Mouse (Mus musculus) heart, adult 2 months (tissue): ENCODE data around the gene Ccdc151. TPM values are rescaled to one million over a fixed set of nuclear protein-coding genes. Genes with fewer than 3 reads are reported as not detected.

Experiments used
- DNase-seq, 2 experiments: peaks; one replicate each; pipeline ENCODE4 v3.0.0; 2021
- H3K27ac ChIP-seq: fragments of 200-600 bp; 2 replicates; pipeline ENCODE4 v1.8.1; 2022
- H3K27me3 ChIP-seq: fragments of 200-500 bp; 2 replicates; pipeline ENCODE4 v1.6.1; 2012; ENCODE audit warnings: mild to moderate bottlenecking, low read length, inconsistent platforms, mixed read lengths; ENCODE audit not compliant: control insufficient read depth, insufficient read depth
- H3K36me3 ChIP-seq: fragments of 200-500 bp; 2 replicates; pipeline ENCODE4 v1.6.1; 2012; ENCODE audit warnings: low read length, inconsistent platforms; ENCODE audit not compliant: control insufficient read depth, insufficient read depth
- H3K4me1 ChIP-seq: fragments of 200-500 bp; 2 replicates; pipeline ENCODE4 v1.6.1; 2011; ENCODE audit warnings: low read length; ENCODE audit not compliant: control insufficient read depth, insufficient read depth
- H3K4me3 ChIP-seq: fragments of 200-600 bp; 2 replicates; pipeline ENCODE4 v1.8.1; 2022
- H3K79me2 ChIP-seq: fragments of 200-500 bp; replicated peaks from 2 replicates; pipeline ENCODE4 v1.6.1; 2012; ENCODE audit warnings: mild to moderate bottlenecking, inconsistent platforms, low read length, moderate library complexity, mixed read lengths; ENCODE audit not compliant: control insufficient read depth, insufficient read depth
- H3K9ac ChIP-seq: fragments of 200-500 bp; 2 replicates; pipeline ENCODE4 v1.6.1; 2012; ENCODE audit warnings: low read depth, mild to moderate bottlenecking, control low read depth, inconsistent platforms, low read length, mixed read lengths
- CTCF ChIP-seq: fragments of 200-600 bp; IDR thresholded peaks from 2 replicates; pipeline ENCODE4 v1.8.1; 2022; ENCODE audit warnings: antibody characterized with exemption, mild to moderate bottlenecking, moderate library complexity
- EP300 ChIP-seq: fragments of 200-500 bp; IDR thresholded peaks from 2 replicates; pipeline ENCODE4 v1.6.1; 2011; ENCODE audit warnings: low read depth, low read length, control low read depth; ENCODE audit not compliant: insufficient read depth
- POLR2A ChIP-seq: fragments of 200-500 bp; IDR thresholded peaks from 2 replicates; pipeline ENCODE4 v1.6.1; 2011; ENCODE audit warnings: mild to moderate bottlenecking, low read depth, low read length, control low read depth; ENCODE audit not compliant: insufficient read depth
- WGBS: fragments of 180-500 bp; shearing (Covaris S2); methylation state at CpG from one replicate; pipeline ENCODE4 v1.1.7; 2018; 5-methylcytosine and 5-hydroxymethylcytosine counted together
- intact Hi-C: fragments of 180-260 bp; cut with DNase I; formaldehyde crosslinking; loops from one replicate; pipeline ENCODE4 v1.15.1; 2025
- polyA plus RNA-seq: library from polyadenylated mRNA; depleted of rRNA; stranded (reverse); fragments of >200 nt; gene quantifications from 2 replicates; pipeline ENCODE4 v1.2.3, GENCODE M21; 2012
- total RNA-seq, 2 experiments: library from RNA; stranded (reverse); gene quantifications; 2 replicates each; pipeline ENCODE4 v1.2.3; 2021

Ccdc151 gene
- total and polyA plus RNA-seq, 3 experiments: 0.09 to 0.21 TPM; not detected in 1

- intact Hi-C loops: no loop called here
- peaks cover 2% of the 10 kb centered on the region; the same call in 1 of the 2 replicates for H3K27me3 ChIP-seq
- TF ChIP-seq POLR2A (no peak), CTCF (0 out of 2 replicates have a peak, but pooled peaks have one; percentile 20)
Observed at GRCm38 (mm10) chr9:21951977-21952376, 50.5 kb downstream of the Ccdc151 start.

GRCm38 (mm10) chr9:21950322-21950721 lies 52.1 kb downstream of the Ccdc151 start:
- peaks cover 2% of the 10 kb centered on the region; the same call in 1 of the 2 replicates for H3K27me3 ChIP-seq
- DNase-seq: peak; percentile 57 to 87
- H3K4me1 ChIP-seq: no peaks in the 10 kb centered on the region
- no peak overlapping the region for H3K27ac ChIP-seq
- H3K36me3 ChIP-seq: no peaks in the 10 kb centered on the region
- no peak overlapping the region for H3K9ac ChIP-seq
- H3K79me2 ChIP-seq: no peaks in the 10 kb centered on the region
- H3K4me3 ChIP-seq: no peak overlapping the region
- TF ChIP-seq EP300 (peak; percentile 84; the same call in 1 of the 2 replicates), CTCF (no peak)
- 15% methylated on average over 11 of the region's 11 CpGs for WGBS
- intact Hi-C loops: no loop called here

More at GRCm38 (mm10) chr9:21951977-21952376, 50.5 kb downstream of the Ccdc151 start:
- H3K4me1 ChIP-seq: no peaks in the 10 kb centered on the region
- no peak for DNase-seq
- no peaks in the 10 kb centered on the region for H3K79me2 ChIP-seq
- WGBS: 73% methylated on average over 3 of the region's 3 CpGs
- H3K4me3 ChIP-seq: no peak overlapping the region
- no peak overlapping the region for H3K9ac ChIP-seq
- no peak overlapping the region for H3K27ac ChIP-seq
- H3K36me3 ChIP-seq: no peaks in the 10 kb centered on the region

GRCm38 (mm10) chr9:21948790-21949189 lies 53.6 kb downstream of the Ccdc151 start:
- Histone ChIP-seq H3K36me3 (no peaks in the 10 kb centered on the region), H3K27ac (no peak overlapping the region), H3K4me3 (no peak overlapping the region), H3K9ac (no peak overlapping the region), H3K4me1 (no peaks in the 10 kb centered on the region), H3K79me2 (no peaks in the 10 kb centered on the region), H3K27me3 (peaks cover 2% of the 10 kb centered on the region; the same call in 1 of the 2 replicates)
- TF ChIP-seq POLR2A: no peak
- no peak for TF ChIP-seq CTCF
- TF ChIP-seq EP300: no peak
- intact Hi-C loops: no loop called here
- no peak for DNase-seq
- WGBS: 63% methylated on average over 6 of the region's 6 CpGs

- TF ChIP-seq POLR2A: no peak
- no peak for TF ChIP-seq CTCF
- no peak for TF ChIP-seq EP300
- intact Hi-C loops: no loop called here
- no peak for DNase-seq
- H3K4me1 ChIP-seq: no peaks in the 10 kb centered on the region
- no peaks in the 10 kb centered on the region for H3K36me3 ChIP-seq
- no peak overlapping the region for H3K27ac ChIP-seq
- H3K4me3 ChIP-seq: no peak overlapping the region
- no peak overlapping the region for H3K9ac ChIP-seq
- H3K27me3 ChIP-seq: peaks cover 5% of the 10 kb centered on the region
- 46% methylated on average over 8 of the region's 8 CpGs for WGBS
- no peaks in the 10 kb centered on the region for H3K79me2 ChIP-seq
Observed at GRCm38 (mm10) chr9:21948146-21948545, 54.3 kb downstream of the Ccdc151 start.

- Histone ChIP-seq H3K4me1 (no peaks in the 10 kb centered on the region), H3K27me3 (peaks cover 5% of the 10 kb centered on the region), H3K79me2 (no peaks in the 10 kb centered on the region), H3K9ac (no peak overlapping the region), H3K36me3 (no peaks in the 10 kb centered on the region), H3K4me3 (no peak overlapping the region), H3K27ac (no peak overlapping the region)
- 8% methylated on average over 28 of the region's 28 CpGs for WGBS
- TF ChIP-seq POLR2A (no peak), EP300 (no peak), CTCF (no peak)
- intact Hi-C loops: no loop called here
- DNase-seq: no peak
Observed at GRCm38 (mm10) chr9:21947540-21948130, 54.8 kb downstream of the Ccdc151 start.

- WGBS: 15% methylated on average over 23 of the region's 23 CpGs
- intact Hi-C loops: no loop called here
- peaks cover 5% of the 10 kb centered on the region for H3K27me3 ChIP-seq
Observed at GRCm38 (mm10) chr9:21944267-21944666, 58.2 kb downstream of the Ccdc151 start.

More at GRCm38 (mm10) chr9:21944267-21944666, 58.2 kb downstream of the Ccdc151 start:
- Histone ChIP-seq H3K4me3 (no peak overlapping the region), H3K27ac (no peak overlapping the region), H3K36me3 (no peaks in the 10 kb centered on the region), H3K79me2 (no peaks in the 10 kb centered on the region), H3K9ac (no peak overlapping the region), H3K4me1 (no peaks in the 10 kb centered on the region)
- no peak for TF ChIP-seq CTCF
- no peak for TF ChIP-seq EP300
- TF ChIP-seq POLR2A: no peak
- DNase-seq: no peak
